18 mouse cellular contexts compared by ENCODE assay signal in the genomic region with DNA sequence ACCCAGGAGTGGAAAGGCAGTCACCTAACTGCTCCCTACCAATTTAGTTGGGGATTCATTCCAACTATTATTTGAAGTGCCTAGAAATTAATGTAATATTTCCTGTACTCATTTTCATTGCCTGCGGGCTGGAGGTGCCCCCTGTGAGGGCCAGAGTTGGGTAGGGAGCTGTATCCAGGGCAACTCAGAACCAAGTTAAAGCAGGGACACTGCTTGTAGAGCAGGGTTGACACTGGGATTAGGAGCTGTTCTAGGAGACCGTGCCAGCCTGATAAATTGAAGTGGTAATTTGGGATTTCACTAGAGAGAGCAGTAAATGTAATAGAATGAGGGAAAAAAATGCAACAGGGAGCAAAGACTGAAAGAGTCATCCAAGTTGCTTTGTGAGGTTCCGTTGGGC. TPM values are rescaled to one million over a fixed set of nuclear protein-coding genes. Genes with fewer than 3 reads are reported as not detected.
"Had no signal": no experiment of that assay in that cellular context is flagged by ENCODE, and none has a peak within 500 bp of the region (broad histone marks: within the 10 kb centered on the region; RNA-seq: fewer than 3 reads in every experiment).

No protein-coding gene starts in this region.

- H3K9ac ChIP-seq: liver, embryonic 14.5 days; lung, embryonic 14.5 days; neural tube, embryonic 13.5 days; neural tube, embryonic 15.5 days had no signal

- H3K4me2 ChIP-seq: lung, embryonic 14.5 days; midbrain, embryonic 11.5 days; neural tube, embryonic 13.5 days; neural tube, embryonic 15.5 days had no signal

- H3K9me3 ChIP-seq: neural tube, embryonic 13.5 days; neural tube, embryonic 15.5 days had no signal

- H3K27ac ChIP-seq: liver, embryonic 14.5 days; neural tube, embryonic 13.5 days; neural tube, embryonic 15.5 days had no signal

- DNase-seq: lung, adult 18-20 months; lung, embryonic 14.5 days; lung, postnatal 10 days; lung, postnatal 4 days; retina, postnatal 1 day; right cerebral cortex, adult 18-20 months; right cerebral cortex, postnatal 25 days; right cerebral cortex, postnatal 4 days; spleen, adult 18-20 months; thymus, adult 18-20 months; thymus, postnatal 14 days; thymus, postnatal 36 days had no signal

- H3K36me3 ChIP-seq: neural tube, embryonic 13.5 days; neural tube, embryonic 15.5 days had no signal

- H3K4me1 ChIP-seq: neural tube, embryonic 13.5 days had no signal

- H3K27me3 ChIP-seq: neural tube, embryonic 13.5 days; neural tube, embryonic 15.5 days had no signal

- H3K4me3 ChIP-seq: myocyte; neural tube, embryonic 13.5 days; neural tube, embryonic 15.5 days had no signal

RNA-seq across cellular contexts. Expression of gene 5730522E02Rik, which starts 51.5 kb away (rescaled TPM):
- polyA plus RNA-seq: myocyte; small intestine, adult 2 months had no signal
